Mouse (Mus musculus) limb, embryonic 14.5 days (tissue): ENCODE measurements at regions not wholly inside any gene's neighbourhood (a gene's known extent, or its start where the extent isn't known, plus 50 kb on each side); places are given as distances from the start of the nearest gene placed in this dataset.

Source experiments
- ATAC-seq: fragments of 200-750 bp; cut with Nextera tagmentation; 2 replicates; pipeline ENCODE4 v1.8.0; 2017; ENCODE audit warnings: low read depth, moderate number of reproducible peaks, moderate TSS enrichment; ENCODE audit not compliant: low FRiP score
- DNase-seq: peaks from one replicate; pipeline ENCODE4 v3.0.0-alpha.2; 2015; ENCODE audit warnings: low spot score
- H3K27ac ChIP-seq: fragments of 300-500 bp; sonication (generic); replicated peaks from 2 replicates; pipeline ENCODE4 v1.5.1; 2014; ENCODE audit warnings: low read depth, mild to moderate bottlenecking, low read length, moderate library complexity, mixed read lengths
- H3K27me3 ChIP-seq: fragments of 300-500 bp; sonication (generic); 2 replicates; pipeline ENCODE4 v1.6.1; 2014; ENCODE audit warnings: low read length, mixed read lengths; ENCODE audit not compliant: control insufficient read depth, insufficient read depth
- H3K36me3 ChIP-seq: fragments of 300-500 bp; sonication (generic); 2 replicates; pipeline ENCODE4 v1.6.1; 2014; ENCODE audit warnings: mild to moderate bottlenecking, low read length, moderate library complexity, mixed read lengths; ENCODE audit not compliant: control insufficient read depth, insufficient read depth
- H3K4me1 ChIP-seq: fragments of 300-500 bp; sonication (generic); 2 replicates; pipeline ENCODE4 v1.6.1; 2014; ENCODE audit warnings: antibody characterized with exemption, low read length, mixed read lengths; ENCODE audit not compliant: control insufficient read depth, insufficient read depth
- H3K4me2 ChIP-seq: fragments of 300-500 bp; sonication (generic); replicated peaks from 2 replicates; pipeline ENCODE4 v1.6.1; 2014; ENCODE audit warnings: low read depth, mild to moderate bottlenecking, low read length, moderate library complexity; ENCODE audit not compliant: severe bottlenecking
- H3K4me3 ChIP-seq: fragments of 300-500 bp; sonication (generic); replicated peaks from 2 replicates; pipeline ENCODE4 v1.5.1; 2014; ENCODE audit warnings: low read length
- H3K9ac ChIP-seq: fragments of 300-500 bp; sonication (generic); 2 replicates; pipeline ENCODE4 v1.6.1; 2014; ENCODE audit warnings: mild to moderate bottlenecking, low read depth, low read length, moderate library complexity; ENCODE audit not compliant: severe bottlenecking
- H3K9me3 ChIP-seq: fragments of 300-500 bp; sonication (generic); 2 replicates; pipeline ENCODE4 v1.6.1; 2016; ENCODE audit warnings: low read length; ENCODE audit not compliant: control insufficient read depth
- POLR2A ChIP-seq: fragments of 200-500 bp; IDR thresholded peaks from 2 replicates; pipeline ENCODE4 v1.8.0; 2012; ENCODE audit warnings: inconsistent platforms, mild to moderate bottlenecking, moderate library complexity, borderline replicate concordance; ENCODE audit not compliant: insufficient read depth, insufficient read length; ENCODE audit errors: extremely low read depth
- WGBS: fragments of 180-500 bp; shearing (Covaris S2); extraction: QIAGEN DNeasy Blood & Tissue Kit; methylation state at CpG from one replicate; pipeline ENCODE4 v1.1.7; 2014; 5-methylcytosine and 5-hydroxymethylcytosine counted together

DNA sequence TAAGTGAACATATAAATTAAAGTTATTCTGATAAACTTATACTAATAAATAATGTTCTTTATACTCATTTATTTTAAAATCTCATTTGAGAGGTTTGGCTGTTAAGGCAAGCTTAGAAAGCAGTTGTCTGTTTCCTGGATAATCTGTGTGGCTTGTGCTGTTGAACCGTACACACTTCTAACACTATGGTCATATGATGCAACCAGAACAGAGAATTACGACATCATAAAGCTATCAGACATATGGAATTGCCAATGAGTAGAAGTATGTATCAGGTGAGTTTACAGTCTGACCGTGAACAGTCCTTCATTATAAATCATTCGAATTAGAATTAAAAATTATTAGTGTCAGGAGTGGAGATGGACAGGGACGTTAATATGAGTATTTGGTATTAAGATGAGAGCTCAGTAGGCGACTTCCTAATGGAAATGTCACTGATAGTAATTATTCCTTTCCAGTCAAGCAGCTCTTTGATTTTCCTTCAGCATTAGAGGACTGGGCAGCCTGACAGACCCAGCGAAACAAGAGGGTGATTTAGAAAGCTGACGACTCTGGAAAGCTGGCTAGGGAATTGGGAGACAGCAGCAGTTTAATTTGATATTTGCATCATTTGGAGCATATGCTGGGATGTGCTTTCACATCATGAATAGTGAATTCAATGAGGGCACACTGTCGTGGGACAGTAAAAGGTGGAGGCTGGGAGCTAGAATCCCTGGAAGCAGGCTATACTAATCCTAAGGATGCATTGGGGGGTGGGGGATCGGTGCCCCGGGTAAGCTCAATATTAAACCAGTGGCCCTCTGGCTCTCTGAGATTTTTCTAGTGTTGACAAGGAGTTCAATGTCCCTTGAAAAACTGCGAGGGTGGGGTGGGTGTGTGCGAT is 130.6 kb upstream of the Trpm3 start:
- no peak for TF ChIP-seq POLR2A
- WGBS: 83% methylated on average over 13 of the region's 13 CpGs
- no peak overlapping the region for H3K4me3 ChIP-seq
- H3K9ac ChIP-seq: no peak overlapping the region
- no peaks in the 10 kb centered on the region for H3K4me1 ChIP-seq
- H3K36me3 ChIP-seq: no peaks in the 10 kb centered on the region
- no peak overlapping the region for H3K27ac ChIP-seq
- no peaks in the 10 kb centered on the region for H3K27me3 ChIP-seq
- no peaks in the 10 kb centered on the region for H3K9me3 ChIP-seq
- no peak overlapping the region for H3K4me2 ChIP-seq
- no peak for ATAC-seq
- DNase-seq: no peak

DNA sequence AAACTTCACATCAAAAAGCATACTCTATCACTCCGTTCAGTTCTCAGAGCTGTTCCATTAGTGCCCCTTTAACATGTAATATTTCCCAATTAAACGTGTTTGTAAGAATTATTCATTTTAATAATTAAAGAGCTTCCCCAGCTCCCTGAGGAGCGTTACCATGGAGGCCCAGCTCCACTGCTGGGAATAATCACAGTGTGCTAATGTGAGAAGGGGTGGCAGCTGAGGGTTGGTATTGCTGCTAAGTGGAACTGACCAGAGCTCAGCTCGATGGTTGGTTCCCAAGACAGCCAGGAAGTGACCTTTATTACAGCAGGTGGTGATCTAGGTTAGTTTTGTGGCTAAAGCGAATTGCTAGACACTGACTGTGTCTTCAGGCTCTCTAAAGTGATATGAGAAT is 128.6 kb upstream of the Trpm3 start:
- Histone ChIP-seq H3K9me3 (no peaks in the 10 kb centered on the region), H3K27me3 (no peaks in the 10 kb centered on the region), H3K4me3 (no peak overlapping the region), H3K36me3 (no peaks in the 10 kb centered on the region), H3K4me1 (no peaks in the 10 kb centered on the region), H3K9ac (no peak overlapping the region), H3K27ac (no peak overlapping the region), H3K4me2 (no peak overlapping the region)
- no peak for DNase-seq
- TF ChIP-seq POLR2A: no peak
- WGBS: 73% methylated on average over 5 of the region's 5 CpGs
- no peak for ATAC-seq

DNA sequence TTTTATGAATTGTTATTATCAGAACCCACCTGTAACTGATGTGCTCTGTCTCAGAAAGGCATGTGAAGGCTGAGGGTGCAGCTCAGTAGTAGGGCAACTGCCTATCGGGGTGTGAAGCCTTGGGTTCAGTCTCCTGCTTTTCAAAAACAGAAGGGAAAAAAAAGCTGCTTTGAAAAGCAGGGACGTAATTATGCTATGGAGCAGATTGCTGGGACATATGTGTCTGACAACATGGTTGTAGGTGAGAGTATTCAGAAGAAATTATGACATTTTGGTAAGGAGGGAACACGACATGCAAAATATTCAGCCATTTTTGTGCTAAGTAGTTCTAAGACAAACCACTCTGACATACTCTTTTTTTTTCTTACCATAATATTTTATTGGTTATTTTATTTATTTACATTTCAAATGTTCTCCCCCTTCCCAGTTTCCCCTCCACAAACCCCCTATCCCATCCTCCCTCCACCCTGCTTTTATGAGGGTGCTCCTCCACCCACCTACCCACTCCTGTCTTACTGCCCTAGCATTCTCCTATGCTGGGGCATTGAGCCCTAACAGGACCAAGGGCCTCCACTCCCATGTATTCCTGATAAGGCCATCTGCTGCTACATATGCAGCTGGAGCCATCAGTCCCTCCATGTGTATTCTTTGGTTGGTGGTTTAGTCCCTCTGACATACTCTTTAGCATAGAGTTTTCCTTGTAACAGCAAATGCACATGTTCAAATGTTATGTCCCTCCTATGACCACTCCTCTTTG is 122.8 kb upstream of the Trpm3 start:
- no peaks in the 10 kb centered on the region for H3K4me1 ChIP-seq
- H3K9ac ChIP-seq: no peak overlapping the region
- ATAC-seq (no peak), DNase-seq (no peak)
- H3K4me3 ChIP-seq: no peak overlapping the region
- no peak overlapping the region for H3K27ac ChIP-seq
- H3K27me3 ChIP-seq: no peaks in the 10 kb centered on the region
- H3K4me2 ChIP-seq: no peak overlapping the region
- H3K36me3 ChIP-seq: no peaks in the 10 kb centered on the region
- H3K9me3 ChIP-seq: no peaks in the 10 kb centered on the region
- 79% methylated on average over 3 of the region's 3 CpGs for WGBS
- TF ChIP-seq POLR2A: no peak

DNA sequence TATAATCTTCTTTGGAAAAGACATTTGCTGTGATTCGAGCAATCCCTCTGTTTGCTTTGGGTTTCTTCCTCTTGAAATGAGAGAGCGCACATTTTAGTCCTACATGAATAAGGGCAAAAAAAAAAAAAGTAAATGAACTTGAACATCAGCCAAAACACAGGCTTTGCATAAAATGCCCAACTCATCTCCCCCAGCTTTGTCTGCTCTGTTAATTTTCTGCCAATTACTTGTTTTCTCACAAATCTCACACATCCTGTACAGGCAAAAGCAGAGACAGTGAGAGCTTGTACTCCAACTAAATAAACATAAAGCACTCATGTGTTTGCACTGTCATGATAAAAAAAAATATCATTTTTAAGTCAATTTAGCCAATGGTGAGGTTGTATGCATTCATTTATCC is 121.4 kb upstream of the Trpm3 start:
- DNase-seq (no peak), ATAC-seq (no peak)
- no peaks in the 10 kb centered on the region for H3K36me3 ChIP-seq
- no peaks in the 10 kb centered on the region for H3K9me3 ChIP-seq
- H3K4me2 ChIP-seq: no peak overlapping the region
- H3K27me3 ChIP-seq: no peaks in the 10 kb centered on the region
- TF ChIP-seq POLR2A: no peak
- 89% methylated on average over 2 of the region's 2 CpGs for WGBS
- H3K9ac ChIP-seq: no peak overlapping the region
- no peak overlapping the region for H3K27ac ChIP-seq
- no peaks in the 10 kb centered on the region for H3K4me1 ChIP-seq
- H3K4me3 ChIP-seq: no peak overlapping the region

DNA sequence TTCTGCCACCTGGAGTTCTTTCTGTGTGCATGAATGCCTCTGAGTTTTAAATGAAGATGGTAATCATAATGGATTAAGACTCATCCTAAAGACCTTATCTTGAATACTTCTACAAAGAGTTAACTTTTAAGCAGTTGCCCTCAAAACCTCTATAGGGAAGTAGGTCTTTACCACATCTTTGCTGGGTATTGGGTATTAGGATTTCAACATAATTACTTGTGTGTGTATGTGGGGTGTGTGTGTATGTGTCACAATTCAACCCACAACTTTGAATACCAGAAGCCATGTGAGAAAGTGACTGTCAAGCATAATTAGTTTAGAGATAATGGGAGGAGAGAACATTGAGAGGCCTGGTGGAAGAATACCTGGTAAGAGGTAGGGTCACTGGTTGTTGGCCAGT is 111.3 kb upstream of the Trpm3 start:
- no peak for DNase-seq

More for the DNA sequence above, 111.3 kb upstream of the Trpm3 start:
- ATAC-seq: no peak
- Histone ChIP-seq H3K4me2 (no peak overlapping the region), H3K4me3 (no peak overlapping the region), H3K36me3 (no peaks in the 10 kb centered on the region), H3K27ac (no peak overlapping the region), H3K4me1 (no peaks in the 10 kb centered on the region), H3K9me3 (no peaks in the 10 kb centered on the region), H3K27me3 (no peaks in the 10 kb centered on the region), H3K9ac (no peak overlapping the region)
- TF ChIP-seq POLR2A: no peak
